Mouse (Mus musculus): ENCODE results near the gene Ppm1f.
"Not testable (repeated sequence)": the region's sequence is repeated elsewhere in the genome, so short reads cannot be mapped to it uniquely, and the experiment has no call there.

Ppm1f gene

DNA sequence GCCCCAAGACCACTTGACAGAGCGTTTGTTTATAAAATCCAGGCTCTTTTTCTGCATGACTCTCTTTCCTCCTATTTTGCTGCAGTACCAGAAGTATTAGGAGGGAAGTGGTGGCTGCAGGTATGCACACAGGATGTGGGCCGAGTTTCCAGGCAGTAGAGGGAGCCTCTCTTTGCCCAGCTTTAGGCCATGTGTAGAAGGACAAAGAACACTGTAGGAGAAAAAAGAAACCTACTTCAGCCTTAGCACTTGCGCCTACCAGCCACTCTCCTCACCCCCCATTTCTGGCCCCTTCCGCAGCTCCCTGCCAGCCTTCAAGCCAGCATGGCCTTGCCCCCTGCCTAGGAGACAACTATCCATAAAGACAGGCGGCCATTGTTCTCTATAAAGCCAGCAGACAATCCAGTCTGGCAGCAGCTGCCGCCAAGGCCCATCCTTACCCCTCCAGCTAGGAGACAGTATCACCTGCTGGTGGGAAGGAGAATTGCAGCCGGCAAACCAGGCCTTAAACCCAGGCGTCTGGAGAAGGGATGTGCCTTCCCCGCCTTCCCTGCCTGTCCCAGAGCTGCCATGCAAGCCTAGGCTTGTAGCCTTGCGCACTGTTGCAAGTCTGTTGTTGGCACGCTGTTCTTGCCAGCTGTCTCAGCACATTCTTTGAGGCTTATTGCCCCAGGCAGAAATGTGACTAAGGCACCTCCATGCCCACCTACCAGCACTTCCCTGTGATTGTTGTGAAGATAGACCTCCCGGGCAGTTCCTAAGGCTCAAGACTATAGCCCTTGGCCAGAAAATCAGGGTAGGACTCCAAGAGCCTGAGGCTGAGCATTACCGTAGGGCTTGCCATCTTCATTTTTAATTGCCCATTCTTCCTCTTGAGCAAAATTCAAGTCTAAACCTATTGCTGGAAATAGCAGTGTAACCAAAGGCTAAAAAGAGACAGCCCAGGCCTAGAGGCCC, 15.7 kb downstream of the Ppm1f start:
- DNase-seq (ENCODE audit: low spot score in 2 of 2), result peak; percentile 62 to 75

DNA sequence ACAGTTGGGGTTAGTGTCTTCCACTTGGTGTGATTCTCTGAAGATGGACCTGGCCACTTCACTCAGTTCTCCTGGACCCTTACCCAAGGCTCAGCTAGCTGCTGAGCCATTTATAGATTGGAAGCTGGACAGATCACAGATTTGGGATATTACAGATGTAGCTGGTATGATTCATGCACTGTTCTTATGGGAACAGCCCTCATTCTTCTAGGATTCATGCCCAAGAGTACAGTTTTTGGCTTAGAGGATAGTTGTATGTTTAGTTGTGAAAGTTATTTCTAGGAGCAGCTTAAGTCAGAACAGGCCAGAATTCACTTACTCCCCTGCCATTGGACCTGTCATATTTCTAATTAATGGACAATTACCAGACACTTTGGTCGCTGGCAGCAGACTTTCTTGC, 17.2 kb downstream of the Ppm1f start:
- no peak for DNase-seq (ENCODE audit: low spot score in 2 of 2)

DNA sequence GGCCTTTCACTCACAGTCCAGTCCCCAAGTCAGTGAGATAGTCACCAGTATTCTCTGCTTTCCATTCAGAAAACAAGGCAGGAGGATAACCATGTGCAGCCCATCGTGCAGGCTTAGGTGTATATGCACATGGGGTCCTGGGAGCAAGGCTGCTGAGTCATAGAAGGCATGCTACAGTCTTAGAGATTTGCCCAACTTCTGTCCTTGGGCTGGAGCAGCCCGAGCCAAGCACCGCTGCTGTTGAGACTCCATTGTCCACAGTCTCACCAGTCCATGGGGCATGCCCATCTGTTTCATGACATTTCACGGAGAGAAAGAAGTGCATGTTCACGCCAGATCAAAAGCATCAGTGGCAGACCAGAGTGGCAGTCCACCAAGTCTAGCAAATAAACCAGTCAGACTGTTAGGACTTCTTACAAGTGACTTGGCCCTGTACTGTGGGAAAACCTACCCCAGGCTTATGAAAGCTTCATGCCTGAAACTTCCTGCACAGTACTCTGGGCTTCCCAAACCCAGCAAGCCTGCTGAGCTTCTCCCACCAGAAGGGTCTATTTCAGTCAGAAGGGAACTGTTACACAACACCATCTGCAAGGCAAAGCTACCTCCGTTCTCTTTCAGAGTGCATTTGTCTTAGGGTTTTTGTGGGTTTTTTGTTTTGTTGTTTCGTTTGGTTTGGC, 22.3 kb downstream of the Ppm1f start:
- no peak for DNase-seq (ENCODE audit: low spot score in 2 of 2)

DNA sequence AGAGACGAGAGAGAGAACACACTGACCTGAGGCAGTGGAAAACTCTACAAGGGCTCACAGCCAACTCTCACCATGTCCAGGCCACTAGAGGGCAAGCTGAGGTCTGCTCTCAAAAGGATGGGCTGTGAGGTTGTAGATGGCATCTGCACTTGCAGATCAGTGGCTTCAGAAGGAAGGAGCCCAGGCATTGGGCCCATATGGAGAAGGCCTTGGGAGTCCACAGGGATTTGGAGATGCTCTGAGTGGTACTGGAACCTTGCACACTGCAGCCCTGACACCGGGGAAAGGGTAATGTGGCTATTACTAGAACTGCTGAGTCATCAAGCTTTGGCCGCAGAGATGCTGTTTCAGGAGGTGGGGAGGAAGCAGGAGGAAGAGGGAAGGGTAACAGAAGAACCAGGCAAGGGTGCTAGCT, 24.8 kb downstream of the Ppm1f start:
- DNase-seq (ENCODE audit: low spot score in 2 of 2), result no peak

GRCm38 (mm10) chr16:16924481-16924880, 28.2 kb downstream of the Ppm1f start:
- no peak for DNase-seq (ENCODE audit: low spot score in 2 of 2)

DNA sequence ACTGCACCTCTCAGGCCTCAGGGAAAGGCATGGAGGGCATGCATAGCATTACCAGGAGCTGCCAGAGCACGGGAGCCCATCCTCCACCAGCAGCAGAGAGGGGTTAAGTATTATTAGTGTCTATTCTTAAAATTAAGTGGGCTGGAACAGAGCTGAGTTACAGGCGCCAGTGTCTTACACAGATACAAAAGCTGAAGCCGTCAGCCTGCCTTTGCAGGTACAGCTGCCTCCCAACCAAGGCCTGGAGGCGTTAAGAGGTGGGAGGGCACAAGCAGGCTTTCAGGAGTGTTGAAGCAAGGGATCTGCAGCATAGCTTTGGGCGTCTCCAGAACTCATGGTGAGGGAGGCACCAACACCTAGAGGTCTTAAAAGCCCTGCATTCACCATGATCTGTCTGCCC, 30.3 kb downstream of the Ppm1f start:
- no peak for DNase-seq (ENCODE audit: low spot score in 2 of 2)

GRCm38 (mm10) chr16:16928908-16929307, 32.6 kb downstream of the Ppm1f start:
- not testable (repeated sequence) for DNase-seq (ENCODE audit: low spot score in 2 of 2)

GRCm38 (mm10) chr16:16930326-16930725, 34.1 kb downstream of the Ppm1f start:
- DNase-seq (ENCODE audit: low spot score in 2 of 2), result no peak

- no peak for DNase-seq (ENCODE audit: low spot score in 2 of 2)
Observed at GRCm38 (mm10) chr16:16930810-16931296, 34.6 kb downstream of the Ppm1f start.

DNA sequence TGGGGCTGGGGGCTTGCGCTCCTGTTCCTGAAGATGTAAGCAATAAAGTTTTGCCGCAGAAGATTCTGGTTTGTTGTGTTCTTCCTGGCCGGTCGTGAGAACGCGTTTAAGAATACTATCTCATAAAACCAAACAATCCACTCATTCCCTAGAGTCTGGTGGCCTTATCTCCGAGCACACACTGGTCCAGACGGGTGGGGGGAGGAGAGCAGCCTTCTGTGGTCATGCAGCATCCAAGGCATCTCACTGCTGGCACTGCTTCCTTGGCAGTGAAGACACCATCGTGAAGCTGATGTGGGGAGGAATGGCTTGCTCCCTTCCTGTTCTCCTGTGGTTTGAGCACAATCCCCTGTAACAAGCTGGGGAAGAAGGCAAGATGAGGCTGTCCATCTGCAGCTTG, 43.3 kb downstream of the Ppm1f start:
- DNase-seq (ENCODE audit: low spot score in 2 of 2), result no peak

DNA sequence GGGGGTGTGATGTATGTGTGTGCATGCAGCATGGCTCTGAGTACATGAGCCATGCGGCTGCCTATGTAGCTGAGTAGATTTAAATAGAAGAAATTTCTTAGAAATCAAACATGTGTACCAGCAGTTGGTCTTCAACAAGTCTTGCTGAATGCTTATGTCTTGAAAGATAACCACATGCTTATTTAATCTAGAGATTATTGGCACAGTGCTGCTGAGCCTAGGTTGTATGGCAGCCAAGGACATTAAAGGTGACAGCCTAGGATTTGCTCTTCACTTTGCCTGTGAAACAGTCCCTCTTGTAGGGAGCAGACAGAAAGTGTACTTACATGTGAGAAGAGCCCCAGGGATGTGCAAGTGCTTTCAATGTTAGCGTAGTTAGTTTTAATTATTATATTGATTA, 44.8 kb downstream of the Ppm1f start:
- no peak for DNase-seq (ENCODE audit: low spot score in 2 of 2)

DNA sequence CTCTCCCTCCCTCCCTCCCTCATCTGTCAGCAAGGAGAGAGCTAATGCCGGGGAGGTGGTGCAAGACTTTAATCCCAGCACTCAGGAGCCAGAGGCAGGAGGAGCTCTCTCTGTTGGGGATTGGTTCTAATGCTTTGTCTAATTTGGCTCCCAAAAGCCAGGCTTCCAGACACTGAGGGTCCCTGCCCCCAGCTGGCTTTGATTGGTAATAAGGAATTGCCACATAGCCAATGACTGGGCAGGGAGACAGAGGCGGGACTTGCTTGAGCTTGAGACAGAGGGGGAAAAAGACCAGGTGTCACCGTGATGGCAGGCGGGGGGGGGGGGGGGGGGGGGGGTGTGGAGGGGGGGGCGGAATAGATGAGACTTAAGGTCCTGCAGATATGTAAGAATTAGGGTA, 62.3 kb downstream of the Ppm1f start:
- no peak for DNase-seq (ENCODE audit: low spot score in 2 of 2)

GRCm38 (mm10) chr16:16959907-16960306, 63.6 kb downstream of the Ppm1f start:
- DNase-seq (ENCODE audit: low spot score in 2 of 2), result no peak

- DNase-seq (ENCODE audit: low spot score in 2 of 2), result no peak
Observed at GRCm38 (mm10) chr16:16965149-16965548, 68.9 kb downstream of the Ppm1f start.

DNA sequence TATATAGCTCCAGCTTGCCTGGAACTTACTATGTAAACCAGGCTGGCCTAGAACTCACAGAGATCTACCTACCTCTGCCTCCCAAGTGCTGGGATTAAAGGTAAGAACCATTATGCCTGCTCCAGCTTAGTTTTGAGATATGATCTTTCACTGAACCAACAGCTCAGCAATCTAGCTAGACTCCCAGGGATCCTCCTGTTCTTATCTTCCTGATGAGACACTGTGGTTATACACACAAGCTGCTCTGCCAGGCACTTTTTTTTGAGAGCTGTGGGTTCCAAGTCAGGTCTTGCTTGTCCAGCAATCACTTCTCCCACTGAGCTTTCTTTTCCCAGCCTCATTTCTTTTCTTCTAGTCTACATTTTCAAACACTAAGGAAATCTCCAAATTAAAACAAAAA, 70.0 kb downstream of the Ppm1f start:
- DNase-seq (ENCODE audit: low spot score in 2 of 2), result no peak

Measured in thymus, postnatal 10 days (tissue).